Mouse (Mus musculus): Measurements from ENCODE around the gene Hexim1.

The Hexim1 gene

DNA sequence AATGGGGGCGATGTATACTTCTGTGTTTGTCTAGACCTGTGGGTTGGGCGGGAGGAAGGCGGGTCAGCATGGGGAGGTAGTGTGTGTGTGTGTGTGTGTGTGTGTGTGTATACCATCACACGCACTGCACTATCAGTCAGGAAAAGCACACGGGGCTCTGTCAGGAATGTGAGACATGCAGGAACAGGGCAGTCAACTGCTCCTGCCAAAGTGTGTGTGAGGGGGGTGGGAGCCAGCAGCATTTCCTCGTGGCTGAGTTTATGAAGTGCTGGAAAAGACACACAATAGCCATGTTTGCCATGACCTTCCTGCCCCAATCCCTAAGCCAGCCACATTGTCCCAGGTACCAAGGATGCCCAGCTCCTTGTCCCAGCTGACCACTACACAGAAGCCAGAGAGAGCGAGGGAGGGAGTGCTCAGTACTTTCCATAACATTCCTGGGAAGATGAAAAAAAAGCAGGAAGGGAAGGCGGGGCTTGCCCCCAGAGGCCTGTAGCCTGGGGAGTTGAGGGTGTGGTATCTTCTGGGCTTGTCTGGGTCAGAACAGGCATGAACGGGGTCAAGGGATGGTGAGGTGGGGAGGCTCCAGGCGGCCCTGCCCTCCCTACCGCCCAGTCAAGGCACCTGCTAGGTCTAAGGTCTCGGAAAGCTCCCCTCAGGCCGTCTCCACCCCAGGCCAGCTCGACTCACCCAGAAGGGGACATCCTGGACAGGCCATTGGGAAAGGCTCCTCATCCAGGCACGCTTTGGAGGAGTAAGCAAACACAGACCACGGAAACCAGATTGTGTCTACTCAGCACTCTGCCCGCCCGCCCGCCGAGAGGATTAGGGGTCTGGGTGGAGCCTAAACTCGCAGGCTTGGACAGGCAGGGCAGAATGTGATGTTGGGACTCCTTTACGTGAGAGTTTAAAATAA is 18.8 kb upstream of the Hexim1 start:
- no peak for DNase-seq (ENCODE audit: low spot score)

DNA sequence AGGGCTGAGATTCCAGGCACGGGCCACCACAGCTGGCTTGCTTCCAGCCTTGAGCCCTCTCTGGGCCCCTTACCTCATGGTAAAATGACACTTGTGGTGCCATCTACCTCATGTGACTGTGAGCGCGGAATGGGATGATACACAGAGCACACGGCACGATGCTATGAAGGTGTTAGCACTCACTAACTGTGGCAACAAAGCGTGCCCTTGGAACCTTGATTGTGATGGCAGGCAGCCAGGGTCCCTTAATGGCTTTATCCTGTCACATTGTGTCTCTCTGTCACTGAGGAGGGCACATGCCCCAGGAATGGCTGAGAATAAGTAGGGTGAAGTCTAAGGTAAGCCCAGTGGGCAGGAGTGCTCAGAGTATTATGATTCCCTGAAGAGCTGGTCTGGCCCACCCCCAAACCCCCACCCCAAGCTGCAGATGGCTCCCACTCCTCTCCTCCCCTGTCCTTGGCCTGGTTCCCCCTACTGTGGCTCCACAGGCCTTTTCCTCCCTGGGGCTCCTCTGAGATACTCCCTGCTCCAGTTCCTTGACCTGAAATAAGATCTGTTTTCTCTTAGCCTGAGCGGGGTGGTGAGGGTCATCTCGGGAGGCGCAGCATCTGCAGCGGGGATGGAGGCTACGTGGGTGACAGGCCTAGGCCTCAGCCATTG is 17.4 kb upstream of the Hexim1 start:
- DNase-seq (ENCODE audit: low spot score): peak; percentile 55

DNA sequence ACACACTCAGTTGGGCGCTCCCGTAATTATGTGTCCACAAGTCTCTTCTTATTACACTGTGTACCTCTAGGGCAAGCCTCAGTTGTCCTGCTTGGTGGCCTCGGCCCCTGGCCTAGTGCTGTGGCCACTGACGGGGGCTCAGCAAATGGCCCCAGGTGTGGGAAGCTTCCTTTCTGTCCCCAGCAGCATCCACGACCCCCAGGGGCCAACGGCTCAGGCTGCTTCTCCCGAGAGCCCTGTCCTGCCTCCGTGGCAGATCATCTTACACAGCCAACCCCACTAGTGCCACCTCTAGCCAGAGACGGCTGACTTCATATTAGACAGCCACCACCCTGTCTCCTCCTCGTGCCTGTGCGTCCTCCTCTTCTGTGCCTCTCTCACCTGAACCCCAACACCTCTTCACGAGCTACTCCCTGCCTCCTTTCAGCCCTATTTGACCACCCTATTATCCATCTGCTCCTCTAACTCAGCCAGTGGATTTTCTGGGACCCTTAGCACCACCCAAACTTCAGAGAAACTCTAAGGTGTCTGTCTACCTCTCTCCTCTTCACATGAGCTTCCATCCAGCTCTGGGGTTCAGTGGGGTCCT is 16.6 kb upstream of the Hexim1 start:
- no peak for DNase-seq (ENCODE audit: low spot score)

DNA sequence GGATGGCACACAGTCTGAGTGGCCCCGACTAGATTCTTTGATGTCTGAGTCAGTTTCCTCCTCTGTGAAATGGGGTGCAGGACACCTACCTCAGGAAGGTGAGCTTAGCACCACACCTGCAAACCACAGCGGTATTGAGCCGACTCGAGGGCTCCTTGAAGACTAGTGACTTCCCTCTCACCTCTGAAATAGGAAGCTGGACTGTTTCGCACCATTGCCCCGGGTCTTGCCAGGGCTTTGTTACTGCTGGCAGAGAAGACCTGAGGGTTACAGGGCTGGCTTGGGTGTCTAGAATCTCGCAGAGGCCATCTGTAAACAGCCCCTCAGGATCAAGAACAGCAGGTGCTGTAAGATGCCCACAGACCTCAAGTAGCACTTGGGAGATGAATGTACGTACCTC is 15.7 kb upstream of the Hexim1 start:
- DNase-seq (ENCODE audit: low spot score): no peak

DNA sequence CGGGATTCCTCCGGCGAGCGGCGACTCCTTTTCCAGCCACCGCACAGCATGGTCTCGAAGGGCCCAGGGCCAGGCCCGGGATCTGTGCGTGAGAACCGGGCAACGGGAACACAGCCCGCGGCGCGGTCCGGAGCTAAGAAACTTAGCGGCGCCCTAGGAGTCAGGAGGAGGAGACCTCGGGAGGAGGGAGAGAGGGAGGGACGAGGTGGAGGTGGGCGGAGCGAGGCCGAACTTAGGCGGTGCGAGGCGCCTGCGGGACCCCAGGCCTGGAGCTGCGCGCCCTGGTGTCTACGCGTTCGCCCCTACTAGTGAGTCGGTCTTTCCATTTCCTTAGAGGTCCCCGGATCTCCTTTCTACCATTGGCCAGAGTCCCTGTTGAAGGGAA is 14.6 kb upstream of the Hexim1 start, which contains the start of the genes Plcd3 and Acbd4:
Gene Plcd3 (minus strand): TSS at position 178 of the 385 bp plus-strand sequence.
Gene Acbd4 (plus strand): TSS at position 202 of the 385 bp plus-strand sequence.
- DNase-seq (ENCODE audit: low spot score): peak; percentile 83

DNA sequence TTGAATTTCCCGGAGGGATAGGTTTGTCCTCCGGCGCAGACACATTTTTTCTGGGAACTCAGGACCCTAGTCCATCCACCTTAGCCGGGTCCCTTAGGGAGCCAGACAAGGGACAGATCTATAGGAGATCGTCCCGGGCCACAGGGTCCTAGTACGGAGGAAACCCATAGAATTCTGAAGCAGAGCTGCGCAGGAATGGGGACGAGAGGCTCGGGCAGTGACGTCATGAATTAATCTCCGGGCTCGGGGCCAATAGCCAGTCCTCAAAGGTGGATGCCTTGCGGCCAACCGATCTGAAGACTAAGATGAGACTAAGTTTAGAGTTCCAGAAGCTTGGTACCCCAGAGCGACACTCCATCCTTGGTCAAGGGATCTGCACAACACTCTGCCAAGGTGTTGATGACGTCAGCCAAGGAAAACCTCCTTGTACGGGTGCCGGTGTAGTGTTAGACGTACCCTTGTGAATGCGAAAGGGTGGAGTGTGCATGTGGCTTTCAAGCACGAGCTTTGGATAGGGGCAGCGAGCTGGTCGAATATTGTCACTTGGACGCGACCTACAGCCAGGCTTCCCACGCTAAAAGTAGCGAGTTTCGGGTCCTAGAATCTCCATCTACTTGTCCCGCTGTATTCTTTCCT is 14.0 kb upstream of the Hexim1 start:
- DNase-seq (ENCODE audit: low spot score): peak; percentile 61

DNA sequence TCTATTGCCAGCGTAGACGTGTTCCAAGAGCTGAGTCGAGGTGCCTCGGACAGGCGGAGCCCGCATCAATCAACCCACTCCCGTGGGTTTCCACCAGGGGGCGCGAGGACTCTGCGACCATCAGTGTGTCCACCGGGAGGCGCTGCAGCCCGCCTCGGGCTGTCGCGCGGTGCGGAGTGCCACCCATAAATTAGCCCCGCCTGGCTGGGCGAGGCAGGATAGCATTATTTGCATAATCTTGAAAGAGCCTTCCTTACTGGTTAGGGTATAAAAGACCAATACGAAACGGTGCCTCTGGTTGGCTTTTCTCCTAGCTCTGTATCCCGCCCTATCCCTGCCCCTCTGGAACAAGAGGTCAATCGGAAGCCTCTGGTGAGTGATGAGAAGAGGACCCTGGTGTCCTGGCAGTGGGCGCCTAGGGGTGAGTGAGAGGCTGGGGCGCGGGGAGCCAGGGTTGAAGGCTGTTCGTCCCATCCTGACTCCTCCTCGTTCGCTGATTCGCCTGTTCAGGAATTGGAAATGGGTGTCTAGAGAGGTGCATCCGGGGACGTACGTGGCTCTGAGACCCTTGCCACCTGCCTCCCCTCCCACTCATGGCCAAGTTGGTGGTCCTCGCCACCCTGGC is 13.2 kb upstream of the Hexim1 start:
- DNase-seq (ENCODE audit: low spot score): peak; percentile 91

DNA sequence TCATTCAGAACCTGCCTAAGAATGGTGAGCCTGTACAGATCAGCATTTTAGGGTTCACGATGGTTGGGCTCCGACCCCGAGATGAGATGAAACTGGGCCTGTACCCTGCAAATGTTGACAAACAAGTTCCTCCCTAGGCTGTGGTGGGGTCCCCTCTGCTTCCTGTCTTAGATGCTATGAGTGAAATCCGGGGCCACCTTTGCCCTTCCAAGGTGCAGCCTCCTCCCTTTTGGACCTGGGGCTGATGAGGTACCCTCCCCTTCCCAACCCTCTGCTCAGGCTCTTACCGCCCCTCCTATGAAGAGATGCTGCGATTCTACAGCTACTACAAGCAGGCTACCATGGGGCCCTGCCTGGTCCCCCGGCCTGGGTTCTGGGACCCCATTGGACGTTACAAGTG is 12.4 kb upstream of the Hexim1 start:
- no peak for DNase-seq (ENCODE audit: low spot score)

DNA sequence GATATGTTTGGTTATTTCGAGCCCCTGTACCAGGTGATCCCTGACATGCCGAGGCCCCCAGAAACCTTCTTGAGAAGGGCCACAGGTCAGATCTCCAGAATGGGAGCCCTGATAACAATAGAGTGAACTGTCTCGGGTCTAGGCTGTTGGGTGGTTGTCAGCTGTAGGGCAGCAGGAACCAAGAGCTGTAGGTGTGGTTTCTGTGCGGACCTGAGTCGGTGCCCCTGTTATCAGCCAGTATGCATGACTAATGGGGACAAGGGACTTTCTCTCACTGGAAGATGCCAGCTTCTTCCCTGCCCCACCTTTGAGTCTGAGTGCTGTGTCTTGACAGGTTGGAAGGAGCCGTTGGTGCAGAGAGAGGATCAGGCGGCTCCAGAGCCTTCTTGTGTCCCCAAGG is 11.6 kb upstream of the Hexim1 start:
- no peak for DNase-seq (ENCODE audit: low spot score)

DNA sequence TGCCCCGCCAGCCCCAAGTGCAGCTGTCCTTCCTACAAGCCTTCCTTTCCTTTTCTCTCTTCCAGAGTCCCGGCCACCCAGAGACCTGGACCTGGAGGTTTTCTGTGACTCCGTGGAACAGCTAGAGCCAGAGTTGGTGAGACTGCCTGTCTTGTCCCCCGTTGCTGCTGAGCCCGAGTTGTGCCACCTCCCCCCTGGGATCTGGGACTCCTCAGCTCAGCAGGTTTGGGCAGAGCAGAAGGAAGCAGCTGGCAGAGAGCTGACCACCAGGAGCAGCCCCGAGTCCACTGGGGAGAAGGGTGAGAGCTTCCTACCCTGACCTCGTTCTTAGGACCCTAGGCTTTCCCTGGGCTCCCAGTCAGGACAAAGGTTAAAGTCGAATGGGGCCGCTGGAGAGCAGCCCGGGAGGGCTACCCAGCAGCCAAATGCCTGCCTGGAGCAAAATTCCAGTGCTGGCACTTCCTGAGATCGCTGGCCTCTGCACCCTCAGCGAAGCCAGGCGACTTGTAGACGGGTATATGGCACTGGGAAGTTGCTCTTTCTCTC is 10.8 kb upstream of the Hexim1 start:
- DNase-seq (ENCODE audit: low spot score): no peak

DNA sequence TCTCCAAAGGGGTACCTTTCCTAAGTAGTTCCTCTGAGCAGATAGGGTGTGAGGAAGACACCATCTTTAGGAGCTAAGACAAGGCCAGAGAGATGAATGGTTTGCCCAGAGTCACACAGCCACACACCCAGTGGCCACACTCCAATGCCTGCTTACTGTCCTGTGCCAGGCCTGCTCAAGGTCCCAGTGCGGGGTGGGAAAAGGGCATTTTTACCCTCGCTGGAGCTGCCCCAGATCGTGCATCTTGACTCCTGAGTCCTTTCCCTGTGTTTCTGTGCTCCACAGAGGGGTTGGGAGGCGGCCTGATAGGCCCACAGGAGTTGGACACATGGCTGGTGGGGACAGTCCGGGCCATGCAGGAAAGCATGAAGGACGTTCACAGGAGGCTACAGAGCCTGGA is 10.2 kb upstream of the Hexim1 start:
- DNase-seq (ENCODE audit: low spot score): no peak

DNA sequence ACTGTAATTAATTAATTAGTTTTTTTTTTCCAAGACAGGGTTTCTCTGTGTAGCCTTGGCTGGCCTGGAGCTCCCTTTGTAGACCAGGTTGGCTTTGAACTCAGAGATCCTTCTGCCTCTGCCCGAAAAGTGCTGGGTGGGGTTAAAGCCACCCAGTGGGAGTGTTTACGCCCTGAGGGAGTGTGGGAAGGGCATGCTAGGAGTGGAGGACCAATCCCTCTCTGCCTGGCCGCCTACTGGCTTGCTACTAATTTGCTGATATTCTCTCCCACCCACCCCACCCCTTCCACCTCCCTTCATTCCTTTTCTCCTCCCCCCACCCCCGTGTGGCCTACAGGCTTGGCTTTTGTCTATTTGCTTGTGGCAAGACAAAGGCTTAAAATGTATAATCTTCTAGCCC is 9.6 kb upstream of the Hexim1 start:
- DNase-seq (ENCODE audit: low spot score): no peak

DNA sequence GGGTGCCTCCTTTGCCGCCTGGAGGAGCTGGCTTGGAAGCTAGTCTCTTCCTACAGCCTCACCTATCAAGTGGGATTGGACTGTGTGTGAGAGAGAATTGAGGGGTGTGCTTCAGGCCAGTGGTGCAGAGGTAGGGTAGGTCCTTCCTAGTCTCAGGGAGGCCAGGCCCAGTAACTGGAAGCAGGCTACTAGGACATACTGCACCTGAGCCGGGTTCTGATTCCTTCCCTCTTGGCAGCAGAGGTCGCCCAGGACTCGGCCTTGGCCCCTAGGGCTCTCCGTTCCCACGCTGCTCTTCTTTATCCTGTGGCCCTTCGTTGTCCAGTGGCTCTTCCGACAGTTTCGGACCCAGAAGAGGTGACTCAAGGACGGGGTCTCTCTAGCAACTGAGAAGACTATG is 4.7 kb upstream of the Hexim1 start:
- DNase-seq (ENCODE audit: low spot score): peak; percentile 51

DNA sequence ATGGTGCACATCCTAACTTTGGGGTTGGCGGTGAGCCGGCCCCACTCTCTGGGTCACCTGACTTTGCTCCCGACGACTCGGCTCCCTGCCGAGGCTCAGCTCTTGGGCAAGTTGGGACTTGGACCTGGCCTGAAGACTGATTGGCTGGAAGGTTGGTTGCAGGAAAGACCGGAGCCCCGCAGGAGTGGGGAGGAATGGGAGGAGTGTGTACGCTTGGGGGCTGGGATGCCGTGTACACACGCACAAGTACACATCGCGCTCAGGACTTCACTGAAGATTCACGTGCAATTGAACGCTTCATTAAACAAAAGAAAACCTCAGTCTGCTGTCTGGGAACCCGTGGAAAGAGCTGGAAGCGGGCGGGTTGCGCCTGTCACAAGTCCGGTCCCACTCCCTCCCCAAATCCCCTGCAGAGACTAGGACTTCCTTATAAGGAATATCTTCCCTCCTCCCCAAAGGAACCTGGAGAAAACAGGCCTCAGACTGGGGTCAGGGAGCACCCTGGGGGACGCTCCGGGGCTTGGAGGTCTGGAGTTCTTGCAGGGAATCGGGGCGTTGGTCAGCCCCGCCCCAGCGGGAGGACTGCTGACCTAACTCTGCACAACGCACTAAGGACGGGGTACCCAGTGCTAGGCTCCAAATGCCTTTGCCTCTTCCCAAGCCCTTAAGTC is 4.0 kb upstream of the Hexim1 start:
- peak; percentile 82 for DNase-seq (ENCODE audit: low spot score)

DNA sequence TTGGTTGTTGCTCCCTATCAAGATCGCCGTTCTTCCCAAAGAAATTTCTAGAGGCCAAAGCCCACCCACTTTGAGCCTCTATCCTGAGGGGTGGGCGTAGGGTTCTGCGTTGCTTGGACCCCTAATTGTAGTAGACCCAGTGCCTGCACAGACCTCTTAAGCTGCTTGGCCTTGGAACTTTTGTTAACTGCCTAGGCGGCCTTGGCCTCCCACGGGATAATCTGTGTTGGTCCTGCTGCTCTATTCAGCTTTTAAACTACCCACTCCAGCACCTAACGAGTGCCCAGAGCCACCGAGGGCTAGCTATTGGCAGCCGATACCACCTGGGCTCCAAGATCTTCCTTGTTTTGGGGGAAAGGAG is 3.5 kb upstream of the Hexim1 start:
- DNase-seq (ENCODE audit: low spot score): peak; percentile 49

DNA sequence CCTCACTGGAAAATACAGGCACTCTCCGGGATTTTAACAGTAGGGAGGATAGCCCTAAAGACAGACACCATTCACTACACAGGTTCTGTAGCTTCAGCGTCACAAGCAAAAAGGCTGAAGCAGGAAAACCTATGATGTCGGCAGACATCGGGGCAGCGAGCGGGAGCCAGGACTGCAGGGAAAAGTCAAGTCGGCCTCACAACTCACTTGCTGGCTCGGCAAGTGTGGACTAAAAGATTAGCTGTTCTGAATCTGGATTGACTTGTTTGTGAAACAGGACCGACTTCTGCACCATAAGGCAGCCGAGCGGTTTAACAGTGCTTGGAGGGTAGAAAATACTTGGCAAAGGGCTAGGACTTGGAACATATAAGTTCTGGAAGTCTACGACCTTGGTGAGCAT is 3.0 kb upstream of the Hexim1 start:
- DNase-seq (ENCODE audit: low spot score): no peak

DNA sequence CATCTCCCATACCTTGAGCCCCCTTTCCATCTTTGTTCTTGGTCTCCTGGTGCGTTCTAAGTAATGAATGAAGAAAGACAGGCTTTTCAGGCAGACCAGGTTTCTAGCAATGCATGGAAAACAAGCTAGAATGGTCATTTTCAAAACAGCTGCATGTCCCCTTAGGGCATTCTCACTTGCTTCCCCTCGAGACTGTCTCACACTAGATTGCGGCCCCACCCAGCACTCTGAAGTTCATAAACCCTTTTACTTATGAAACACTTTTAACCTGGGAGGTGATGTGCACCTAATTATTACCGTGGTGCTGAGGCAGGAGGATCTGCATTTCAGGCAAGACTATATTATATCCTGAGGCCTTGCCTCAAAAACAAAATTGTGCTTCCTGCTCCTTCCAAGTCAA is 2.3 kb upstream of the Hexim1 start:
- no peak for DNase-seq (ENCODE audit: low spot score)

DNA sequence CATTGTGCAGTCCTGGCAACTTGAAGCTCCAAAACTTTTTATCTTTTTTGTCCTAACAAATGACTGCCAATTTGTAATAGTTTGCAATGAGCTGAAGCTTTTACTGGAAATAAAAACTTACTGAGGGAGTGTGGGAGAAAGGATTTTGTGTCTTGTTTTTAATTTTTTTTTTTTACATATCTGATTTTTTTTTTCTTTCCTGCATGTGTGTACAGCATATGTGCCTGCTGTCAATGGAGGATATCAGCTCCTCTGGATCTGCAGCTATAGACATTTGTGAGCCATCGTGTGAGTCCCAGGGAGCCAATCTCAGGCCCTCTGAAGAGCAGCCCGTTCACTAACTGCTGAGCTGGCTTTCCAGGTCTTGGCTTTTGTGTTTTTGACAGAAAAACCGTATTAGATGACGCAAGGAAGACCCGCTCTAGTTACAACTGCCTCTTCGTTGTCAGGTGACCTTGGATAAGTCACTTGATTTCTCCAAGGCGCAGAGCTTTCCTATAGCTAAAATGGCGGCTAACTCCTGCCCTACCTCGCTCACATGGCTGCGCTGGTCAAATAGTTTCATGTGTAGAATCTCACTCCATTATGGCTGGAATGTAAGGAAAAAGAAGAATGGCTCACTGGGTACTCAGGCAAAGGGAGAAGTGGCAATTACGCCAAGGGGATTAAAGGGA is 1.6 kb upstream of the Hexim1 start:
- no peak for DNase-seq (ENCODE audit: low spot score)

DNA sequence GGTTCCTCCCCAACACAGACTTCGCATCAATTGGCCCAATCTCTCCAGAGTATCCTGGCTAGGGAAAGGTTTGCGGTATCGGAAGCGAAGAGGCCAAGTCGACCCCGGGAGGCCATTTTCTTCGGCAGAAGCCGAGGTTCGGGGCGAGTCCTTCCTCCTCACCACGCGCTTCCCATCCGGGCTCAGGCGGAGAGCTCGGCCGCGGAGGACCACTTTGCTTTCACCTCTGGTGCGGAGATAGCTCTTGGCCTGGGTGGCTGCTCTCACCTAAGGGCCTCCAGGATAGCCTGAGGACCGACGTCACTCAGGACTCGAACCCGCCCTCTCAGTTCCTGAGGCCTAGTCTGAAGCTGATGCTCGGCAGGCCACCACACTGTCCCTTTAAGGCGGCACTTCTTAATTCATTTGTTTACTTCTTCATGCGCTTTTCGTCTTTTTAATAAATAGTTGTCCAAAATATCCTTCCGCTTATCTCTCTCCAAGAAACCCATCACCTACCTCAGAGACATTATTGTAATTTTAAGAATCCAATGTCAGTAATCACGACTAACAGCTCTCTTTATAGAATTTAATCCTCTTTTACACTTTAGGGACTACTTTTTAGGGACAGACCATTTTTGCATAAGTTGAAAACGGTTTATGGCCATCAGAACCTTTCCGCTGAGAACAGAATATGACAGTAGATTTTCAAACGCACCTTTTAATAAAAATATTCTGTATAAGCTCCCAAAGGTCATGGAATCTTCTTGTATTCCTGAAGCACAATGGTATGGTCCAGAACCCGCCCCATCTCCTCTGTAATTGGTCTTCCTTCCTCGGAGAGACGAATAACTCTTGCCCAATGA is 646 bp upstream of the Hexim1 start:
- DNase-seq (ENCODE audit: low spot score): peak; percentile 89

Measured in testis, postnatal 14 days (tissue).